Mouse (Mus musculus) limb, embryonic 12.5 days (tissue): ENCODE results near the gene Kifc1. TPM values are rescaled to one million over a fixed set of nuclear protein-coding genes. Genes with fewer than 3 reads are reported as not detected.
"Not testable (repeated sequence)": the region's sequence is repeated elsewhere in the genome, so short reads cannot be mapped to it uniquely, and the experiment has no call there.

Source experiments
- ATAC-seq: fragments of 200-750 bp; cut with Nextera tagmentation; 2 replicates; pipeline ENCODE4 v1.8.0; 2017; ENCODE audit warnings: low read depth, moderate TSS enrichment; ENCODE audit not compliant: insufficient number of reproducible peaks, insufficient read depth, low FRiP score, low TSS enrichment
- H3K27ac ChIP-seq: fragments of 300-500 bp; sonication (generic); 2 replicates; pipeline ENCODE4 v1.5.1; 2016; ENCODE audit warnings: mild to moderate bottlenecking, moderate library complexity
- H3K27me3 ChIP-seq: fragments of 300-500 bp; sonication (generic); 2 replicates; pipeline ENCODE4 v1.6.1; 2016; ENCODE audit warnings: mild to moderate bottlenecking, moderate library complexity
- H3K36me3 ChIP-seq: fragments of 300-500 bp; sonication (generic); 2 replicates; pipeline ENCODE4 v1.6.1; 2016; ENCODE audit warnings: mild to moderate bottlenecking, moderate library complexity
- H3K4me1 ChIP-seq: fragments of 300-500 bp; sonication (generic); replicated peaks from 2 replicates; pipeline ENCODE4 v1.6.1; 2016
- H3K4me2 ChIP-seq: fragments of 300-500 bp; sonication (generic); 2 replicates; pipeline ENCODE4 v1.6.1; 2016; ENCODE audit warnings: mild to moderate bottlenecking, moderate library complexity
- H3K4me3 ChIP-seq: fragments of 300-500 bp; sonication (generic); replicated peaks from 2 replicates; pipeline ENCODE4 v1.5.1; 2016; ENCODE audit warnings: mild to moderate bottlenecking
- H3K9ac ChIP-seq: fragments of 300-500 bp; sonication (generic); replicated peaks from 2 replicates; pipeline ENCODE4 v1.6.1; 2016; ENCODE audit warnings: mild to moderate bottlenecking, moderate library complexity
- H3K9me3 ChIP-seq: fragments of 300-500 bp; sonication (generic); 2 replicates; pipeline ENCODE4 v1.6.1; 2016; ENCODE audit warnings: mild to moderate bottlenecking, moderate library complexity
- WGBS: fragments of 180-500 bp; shearing (Covaris S2); methylation state at CpG from one replicate; pipeline ENCODE4 v1.1.7; 2016; 5-methylcytosine and 5-hydroxymethylcytosine counted together
- polyA plus RNA-seq: library from polyadenylated mRNA; unstranded; fragments of >200 nt; fragmentation: Nextera tagmentation; extraction: Ambion mirVana; gene quantifications from 2 replicates; pipeline ENCODE4 v1.2.1, GENCODE M21; 2016

Gene Kifc1
- polyA plus RNA-seq, 1 experiment from 2014 or later = 7.6 TPM

DNA sequence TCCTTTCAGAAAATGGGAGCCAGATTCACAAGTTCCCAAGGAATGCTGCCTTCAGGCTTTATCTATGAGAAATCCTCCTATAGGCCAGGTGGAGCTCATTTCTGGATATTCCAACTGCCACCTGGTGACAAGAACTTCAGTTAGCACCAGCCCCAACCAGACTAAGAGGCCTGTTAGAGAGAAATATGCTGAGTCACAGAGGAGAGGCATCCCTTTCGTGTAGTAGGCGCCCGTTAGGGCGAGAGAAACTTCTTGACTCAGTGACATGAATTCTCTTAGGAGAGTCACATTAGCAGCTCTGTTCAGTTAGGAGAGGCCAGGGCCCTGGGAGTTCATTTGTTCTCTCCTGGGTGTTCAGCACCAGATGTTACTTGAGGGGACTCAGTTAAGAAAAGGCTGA lies 9.2 kb upstream of the Kifc1 start:
- Histone ChIP-seq H3K4me2 (no peak overlapping the region), H3K4me1 (no peaks in the 10 kb centered on the region), H3K9ac (no peak overlapping the region), H3K36me3 (no peaks in the 10 kb centered on the region), H3K4me3 (no peak overlapping the region), H3K27ac (no peak overlapping the region), H3K9me3 (no peaks in the 10 kb centered on the region), H3K27me3 (no peaks in the 10 kb centered on the region)
- no peak for ATAC-seq
- WGBS = 76% methylated on average over 4 of the region's 4 CpGs

DNA sequence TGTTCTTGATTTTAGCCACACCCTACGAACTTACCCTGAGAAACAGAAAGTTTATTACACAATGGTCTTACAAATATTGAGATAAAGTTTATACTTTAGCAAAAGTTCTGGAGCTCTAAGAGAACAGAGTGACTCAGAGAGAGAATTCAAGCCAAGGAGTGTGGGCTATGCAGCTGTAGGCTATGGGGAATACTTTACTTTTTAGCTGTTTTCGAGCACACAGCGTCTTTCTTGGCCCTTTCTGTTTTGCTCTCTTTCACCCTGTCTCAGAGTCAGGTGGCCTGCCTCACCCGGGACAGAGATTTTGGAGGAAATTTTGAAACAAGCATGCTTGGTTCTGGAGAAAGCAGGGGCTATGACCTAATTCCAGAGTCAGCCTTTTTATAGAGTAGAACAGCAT lies 7.7 kb upstream of the Kifc1 start:
- ATAC-seq, H3K27ac ChIP-seq, H3K27me3 ChIP-seq, H3K9ac ChIP-seq, H3K36me3 ChIP-seq, H3K4me1 ChIP-seq, H3K9me3 ChIP-seq, H3K4me3 ChIP-seq, H3K4me2 ChIP-seq: not testable (repeated sequence)
- 85% methylated on average over 4 of the region's 4 CpGs for whole genome bisulfite sequencing

DNA sequence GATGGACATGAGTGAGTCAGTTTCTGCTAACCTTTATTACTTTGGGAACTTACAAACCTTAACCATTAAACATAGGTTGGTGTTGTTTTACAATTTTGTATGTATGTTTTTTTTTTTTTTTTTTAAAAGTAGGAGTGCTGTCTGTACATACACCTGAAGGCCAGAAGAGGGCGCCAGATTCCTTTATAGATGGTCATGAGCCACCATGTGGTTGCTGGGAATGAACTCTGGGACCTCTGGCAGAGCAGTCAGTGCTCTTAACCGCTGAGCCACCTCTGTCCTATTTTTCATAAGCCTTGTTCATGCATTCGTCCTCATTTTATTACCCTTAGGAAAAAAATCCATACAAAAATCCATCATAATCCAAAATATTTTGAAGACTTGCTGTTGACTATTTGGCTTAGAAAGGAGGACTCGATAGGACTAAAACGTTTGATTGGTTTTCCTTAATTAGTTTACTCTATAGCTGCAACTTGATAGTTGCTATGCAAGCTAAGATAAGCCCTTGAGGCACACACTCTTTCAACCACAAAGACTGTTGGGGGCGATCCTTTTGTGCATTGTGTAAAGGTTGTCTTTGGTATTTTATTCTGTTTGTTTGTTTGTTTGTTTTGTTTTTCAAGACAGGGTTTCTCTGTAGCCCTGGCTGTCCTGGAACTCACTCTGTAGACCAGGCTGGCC lies 6.8 kb upstream of the Kifc1 start:
- Histone ChIP-seq H3K27me3 (no peaks in the 10 kb centered on the region), H3K9ac (no peak overlapping the region), H3K9me3 (no peaks in the 10 kb centered on the region), H3K27ac (no peak overlapping the region), H3K4me1 (no peaks in the 10 kb centered on the region), H3K4me2 (no peak overlapping the region), H3K36me3 (no peaks in the 10 kb centered on the region), H3K4me3 (no peak overlapping the region)
- WGBS = 46% methylated on average over 6 of the region's 6 CpGs
- no peak for ATAC-seq

DNA sequence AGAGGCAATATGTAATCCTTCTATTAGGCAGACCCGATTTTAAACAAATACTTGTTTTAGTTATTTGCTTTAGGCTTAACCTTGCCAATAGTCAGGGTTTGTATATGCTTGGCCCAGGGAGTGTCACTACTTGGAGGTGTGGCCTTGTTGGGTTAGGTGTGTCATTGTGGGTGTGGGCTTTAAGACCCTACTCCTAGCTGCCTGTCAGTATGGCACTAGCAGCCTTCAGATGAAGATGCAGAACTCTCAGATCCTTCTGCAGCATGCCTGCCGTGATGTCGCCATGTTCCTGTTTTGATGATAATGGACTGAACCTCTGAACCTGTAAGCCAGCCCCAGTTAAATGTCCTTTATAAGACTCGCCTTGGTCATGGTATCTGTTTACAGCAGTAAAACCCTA lies 2.5 kb upstream of the Kifc1 start:
- ATAC-seq = not testable (repeated sequence)
- 83% methylated on average over 4 of the region's 4 CpGs for WGBS

DNA sequence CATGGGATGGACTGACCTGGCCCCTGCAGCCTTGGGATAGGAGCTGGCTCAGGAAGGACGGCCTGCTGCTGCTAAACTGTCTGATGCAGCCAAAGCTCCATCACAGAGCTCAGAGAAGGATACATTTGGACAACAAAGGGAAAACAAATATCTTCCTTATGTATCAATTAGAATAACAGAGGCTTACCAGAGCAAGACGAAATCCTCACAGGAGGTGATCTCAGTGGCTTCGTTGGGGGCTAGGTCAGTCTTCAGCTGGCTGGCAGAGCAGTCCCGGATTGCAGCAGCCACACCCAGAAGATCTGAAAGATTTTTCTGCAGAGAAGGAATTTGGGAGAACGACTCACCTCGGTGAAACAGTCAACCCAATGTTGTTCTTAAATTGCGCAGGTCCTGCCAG lies 2.0 kb upstream of the Kifc1 start:
- Histone ChIP-seq H3K9ac (no peak overlapping the region), H3K36me3 (no peaks in the 10 kb centered on the region), H3K27me3 (no peaks in the 10 kb centered on the region), H3K4me1 (peaks cover 9% of the 10 kb centered on the region), H3K9me3 (no peaks in the 10 kb centered on the region), H3K4me2 (no peak overlapping the region), H3K27ac (no peak overlapping the region), H3K4me3 (no peak overlapping the region)
- no peak for ATAC-seq
- 28% methylated on average over 7 of the region's 7 CpGs for WGBS

More for the DNA sequence above, 2.5 kb upstream of the Kifc1 start:
- not testable (repeated sequence) for H3K4me3 ChIP-seq, H3K27ac ChIP-seq, H3K9ac ChIP-seq, H3K4me2 ChIP-seq, H3K36me3 ChIP-seq, H3K4me1 ChIP-seq, H3K9me3 ChIP-seq, H3K27me3 ChIP-seq

DNA sequence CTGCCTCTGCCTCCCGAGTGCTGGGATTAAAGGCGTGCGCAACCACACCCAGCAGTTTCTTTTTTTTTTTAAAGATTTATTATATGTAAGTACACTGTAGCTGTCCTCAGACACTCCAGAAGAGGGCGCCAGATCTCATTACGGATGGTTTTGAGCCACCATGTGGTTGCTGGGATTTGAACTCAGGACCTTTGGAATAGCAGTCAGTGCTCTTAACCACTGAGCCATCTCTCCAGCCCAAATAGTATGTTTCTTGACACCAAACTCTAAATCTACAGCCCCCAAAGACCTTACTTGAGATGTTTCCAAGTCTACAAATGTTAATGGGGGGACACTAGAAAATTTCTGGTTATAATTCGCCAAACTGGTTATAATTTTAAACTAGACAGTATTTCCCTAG lies 1.4 kb upstream of the Kifc1 start:
- H3K27me3 ChIP-seq, H3K9ac ChIP-seq, H3K4me1 ChIP-seq, H3K27ac ChIP-seq, H3K9me3 ChIP-seq, H3K36me3 ChIP-seq, H3K4me3 ChIP-seq, H3K4me2 ChIP-seq, ATAC-seq: not testable (repeated sequence)
- WGBS = 73% methylated on average over 6 of the region's 6 CpGs

DNA sequence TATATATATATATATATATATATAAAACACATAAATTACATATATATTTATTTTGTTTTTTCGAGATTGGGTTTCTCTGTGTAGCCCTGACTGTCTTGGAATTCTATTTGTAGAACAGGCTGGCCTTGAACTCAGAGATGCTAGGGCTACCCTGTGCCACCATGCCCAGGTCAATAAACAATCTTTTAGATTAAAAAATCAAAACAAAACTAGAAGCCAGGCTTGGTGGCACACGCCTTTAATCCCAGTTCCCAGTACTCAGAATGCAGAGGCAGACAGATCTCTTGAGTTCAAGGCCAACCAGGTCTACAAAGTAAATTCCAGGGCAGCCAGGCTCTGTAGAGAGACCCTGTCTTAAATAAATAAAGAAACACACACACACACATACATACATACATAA lies 896 bp upstream of the Kifc1 start:
- no peaks in the 10 kb centered on the region for H3K27me3 ChIP-seq
- no peak for ATAC-seq
- H3K9ac ChIP-seq = no peak overlapping the region
- WGBS = 69% methylated on average over 2 of the region's 2 CpGs
- no peak overlapping the region for H3K27ac ChIP-seq
- H3K4me2 ChIP-seq = no peak overlapping the region
- no peak overlapping the region for H3K4me3 ChIP-seq
- H3K36me3 ChIP-seq = peaks cover 7% of the 10 kb centered on the region; the same call in 1 of the 2 replicates
- H3K4me1 ChIP-seq = peaks cover 9% of the 10 kb centered on the region
- no peaks in the 10 kb centered on the region for H3K9me3 ChIP-seq

DNA sequence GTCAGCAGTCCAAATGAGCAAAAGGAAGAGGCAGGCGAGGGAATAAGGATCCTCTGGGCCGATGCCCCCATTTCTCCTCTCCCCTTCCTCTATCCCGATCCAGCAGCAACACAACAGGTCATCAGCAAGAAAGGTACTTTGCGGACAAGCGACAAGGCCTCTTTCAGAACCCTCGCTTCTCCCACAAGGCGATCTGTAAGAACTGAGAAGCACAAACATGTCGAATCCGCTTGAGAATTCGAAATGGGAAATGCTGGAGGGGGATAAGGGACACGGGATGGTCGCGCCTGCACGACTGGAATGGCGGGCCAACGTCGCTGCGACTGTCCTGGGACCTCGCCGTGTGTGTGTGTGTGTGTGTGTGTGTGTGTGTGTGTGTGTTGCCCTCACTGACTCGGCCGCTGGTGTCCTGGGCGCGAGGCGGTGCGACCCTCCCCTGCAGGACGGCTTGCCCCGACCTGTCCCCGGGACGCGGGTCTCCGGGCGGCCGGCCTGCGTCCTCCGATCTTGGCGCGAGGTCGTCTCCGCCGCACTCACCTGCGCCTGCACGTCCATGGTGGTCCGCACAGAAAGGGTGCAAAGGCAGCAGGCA lies 424 bp downstream of the Kifc1 start:
- peaks cover 19% of the 10 kb centered on the region for H3K36me3 ChIP-seq
- peak; percentile 24; the same call in 1 of the 2 replicates for ATAC-seq
- H3K9ac ChIP-seq = peak overlapping the region; percentile 73
- not testable (repeated sequence) for H3K9me3 ChIP-seq, H3K27me3 ChIP-seq, H3K4me1 ChIP-seq
- H3K4me2 ChIP-seq = peak overlapping the region; percentile 65
- H3K4me3 ChIP-seq = peak overlapping the region; percentile 67
- peak overlapping the region; percentile 80 for H3K27ac ChIP-seq
- WGBS = under 1% methylated on average over 40 of the region's 44 CpGs

DNA sequence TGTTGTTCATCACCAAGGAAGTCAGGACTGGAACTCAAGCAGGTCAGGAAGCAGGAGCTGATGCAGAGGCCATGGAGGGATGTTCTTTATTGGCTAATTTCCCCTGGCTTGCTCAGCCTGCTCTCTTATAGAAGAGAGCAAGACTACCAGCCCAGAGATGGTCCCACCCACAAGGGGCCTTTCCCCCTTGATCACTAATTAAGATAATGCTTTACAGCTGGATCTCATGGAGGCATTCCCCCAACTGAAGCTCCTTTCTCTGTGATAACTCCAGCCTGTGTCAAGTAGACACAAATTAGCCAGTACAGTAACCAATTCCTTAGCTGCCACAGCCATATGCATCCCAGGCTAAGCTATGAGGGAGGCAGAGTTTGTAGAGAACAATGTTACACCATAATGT lies 2.2 kb downstream of the Kifc1 start:
- ATAC-seq, H3K9me3 ChIP-seq, H3K27ac ChIP-seq, H3K4me1 ChIP-seq, H3K27me3 ChIP-seq, H3K4me3 ChIP-seq, H3K9ac ChIP-seq: not testable (repeated sequence)
- Histone ChIP-seq H3K36me3 (peaks cover 32% of the 10 kb centered on the region), H3K4me2 (peak overlapping the region; percentile 32; the same call in 1 of the 2 replicates)

DNA sequence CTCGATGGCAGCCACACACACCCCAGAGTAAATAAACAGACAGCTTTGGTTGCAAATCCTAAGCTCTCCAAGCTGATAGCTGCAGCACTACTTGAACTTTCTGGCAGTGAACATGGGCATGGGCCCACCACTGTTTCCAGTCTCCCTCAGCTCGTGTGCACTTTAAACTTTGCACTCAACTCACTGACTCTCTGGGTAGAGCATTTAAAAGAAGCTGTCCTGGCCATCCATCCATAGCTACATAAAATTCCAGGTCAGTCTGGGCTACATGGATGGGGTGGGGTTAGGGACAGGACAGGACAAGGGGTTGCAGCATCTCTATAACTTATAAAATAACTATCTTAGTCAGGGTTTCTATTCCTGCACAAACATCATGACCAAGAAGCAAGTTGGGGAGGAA lies 2.7 kb downstream of the Kifc1 start:
- H3K4me2 ChIP-seq = 0 out of 2 replicates have a peak overlapping the region, but pooled peaks have one; percentile 32
- H3K9ac ChIP-seq = not testable (repeated sequence)

DNA sequence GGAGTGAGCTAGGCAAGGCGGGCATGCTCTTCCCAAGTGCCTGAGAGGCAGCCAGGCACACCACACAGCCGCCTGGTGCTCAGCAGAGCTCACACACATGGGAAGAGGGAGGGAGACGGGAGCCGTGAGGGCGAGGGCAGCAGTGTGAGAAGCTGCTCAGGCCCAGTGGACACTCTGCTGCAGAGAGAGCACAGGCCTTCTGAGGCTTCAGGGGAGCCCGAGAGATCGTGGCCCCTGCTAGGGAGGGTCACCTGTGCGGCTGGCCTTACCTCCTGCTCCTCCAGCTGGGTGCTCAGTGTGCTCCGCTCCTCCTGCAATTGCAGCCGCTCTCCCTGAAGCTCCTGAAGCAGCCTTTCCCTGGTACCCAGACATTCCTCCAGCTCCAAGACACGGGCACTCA lies 6.1 kb downstream of the Kifc1 start:
- H3K27me3 ChIP-seq, H3K27ac ChIP-seq, H3K4me3 ChIP-seq, H3K9me3 ChIP-seq, H3K4me1 ChIP-seq, H3K9ac ChIP-seq, H3K4me2 ChIP-seq, ATAC-seq: not testable (repeated sequence)
- peaks cover 63% of the 10 kb centered on the region for H3K36me3 ChIP-seq
- WGBS = 92% methylated on average over 10 of the region's 11 CpGs

More for the DNA sequence above, 2.7 kb downstream of the Kifc1 start:
- ATAC-seq, H3K4me3 ChIP-seq, H3K4me1 ChIP-seq, H3K27ac ChIP-seq, H3K9me3 ChIP-seq, H3K27me3 ChIP-seq: not testable (repeated sequence)
- WGBS = 64% methylated on average over 2 of the region's 2 CpGs
- peaks cover 36% of the 10 kb centered on the region for H3K36me3 ChIP-seq

DNA sequence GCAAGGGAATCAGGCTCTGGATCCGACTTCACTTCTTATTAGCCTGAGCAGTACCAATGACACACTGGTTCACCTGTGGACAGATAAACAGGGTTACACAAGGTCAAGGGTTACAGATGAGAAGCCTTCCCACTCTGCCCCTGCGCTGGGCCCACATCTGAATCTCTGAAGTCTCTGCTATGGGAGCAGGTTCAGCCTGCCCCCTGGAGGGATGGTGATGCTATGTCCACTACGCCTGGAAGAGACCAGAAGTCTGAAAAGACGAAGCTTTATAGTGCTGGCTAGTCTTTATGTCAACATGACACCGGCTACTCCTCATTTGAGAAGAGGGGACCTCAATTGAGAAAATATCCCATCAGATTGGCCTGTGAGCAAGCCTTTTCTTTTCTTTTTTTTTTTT lies 14.7 kb downstream of the Kifc1 start:
- not testable (repeated sequence) for H3K27ac ChIP-seq, H3K9me3 ChIP-seq, ATAC-seq, H3K27me3 ChIP-seq, H3K9ac ChIP-seq, H3K4me2 ChIP-seq, H3K4me1 ChIP-seq, H3K4me3 ChIP-seq
- 88% methylated on average over 5 of the region's 5 CpGs for WGBS
- peaks cover 45% of the 10 kb centered on the region for H3K36me3 ChIP-seq
